Mouse (Mus musculus): ENCODE measurements around the gene Marc2. TPM values are rescaled to one million over a fixed set of nuclear protein-coding genes. Genes with fewer than 3 reads are reported as not detected.

The Marc2 gene
- polyA plus RNA-seq, 1 experiment from 2014 or later: 97.3 TPM

- Histone ChIP-seq H3K4me2 (replicated peaks) (no peak overlapping the region; the same call in 1 of the 2 replicates), H3K36me3 (no peaks in the 10 kb centered on the region), H3K4me3 (no peak overlapping the region), H3K9me3 (no peaks in the 10 kb centered on the region), H3K9ac (replicated peaks) (no peak overlapping the region), H3K27me3 (no peaks in the 10 kb centered on the region; the same call in 1 of the 2 replicates), H3K4me1 (no peaks in the 10 kb centered on the region), H3K27ac (replicated peaks) (no peak overlapping the region)
- WGBS: 22% methylated on average over 27 of the region's 27 CpGs
- ATAC-seq (ENCODE audit: low FRiP score, low read depth): peak; percentile 68
Observed at GRCm38 (mm10) chr1:184793163-184793876, 52.9 kb downstream of the Marc2 start.

GRCm38 (mm10) chr1:184791109-184791508 is 55.1 kb downstream of the Marc2 start:
- H3K27me3 ChIP-seq: no peaks in the 10 kb centered on the region; the same call in 1 of the 2 replicates
- H3K4me2 ChIP-seq (replicated peaks): no peak overlapping the region
- no peak overlapping the region for H3K27ac ChIP-seq (replicated peaks)
- H3K36me3 ChIP-seq: no peaks in the 10 kb centered on the region
- H3K9ac ChIP-seq (replicated peaks): no peak overlapping the region
- no peak overlapping the region for H3K4me3 ChIP-seq
- no peaks in the 10 kb centered on the region for H3K9me3 ChIP-seq
- H3K4me1 ChIP-seq: no peaks in the 10 kb centered on the region
- no peak for ATAC-seq (ENCODE audit: low FRiP score, low read depth)
- WGBS: 14% methylated on average over 2 of the region's 2 CpGs

- Histone ChIP-seq H3K27me3 (no peaks in the 10 kb centered on the region), H3K4me2 (replicated peaks) (no peak overlapping the region), H3K4me3 (no peak overlapping the region), H3K9me3 (no peaks in the 10 kb centered on the region), H3K27ac (replicated peaks) (no peak overlapping the region), H3K36me3 (no peaks in the 10 kb centered on the region), H3K9ac (replicated peaks) (no peak overlapping the region), H3K4me1 (no peaks in the 10 kb centered on the region)
- ATAC-seq (ENCODE audit: low FRiP score, low read depth): no peak
- 69% methylated on average over 13 of the region's 13 CpGs for WGBS
Observed at GRCm38 (mm10) chr1:184786376-184787151, 59.7 kb downstream of the Marc2 start.

GRCm38 (mm10) chr1:184783641-184784040 is 62.6 kb downstream of the Marc2 start:
- 0 out of 2 replicates have a peak, but pooled peaks cover 3% of the 10 kb centered on the region for H3K27me3 ChIP-seq
- no peak overlapping the region for H3K4me3 ChIP-seq
- ATAC-seq (ENCODE audit: low FRiP score, low read depth): no peak
- no peak overlapping the region for H3K9ac ChIP-seq (replicated peaks)
- H3K4me1 ChIP-seq: no peaks in the 10 kb centered on the region
- H3K4me2 ChIP-seq (replicated peaks): no peak overlapping the region
- WGBS: 81% methylated on average over 4 of the region's 4 CpGs
- H3K36me3 ChIP-seq: no peaks in the 10 kb centered on the region
- no peak overlapping the region for H3K27ac ChIP-seq (replicated peaks)
- H3K9me3 ChIP-seq: no peaks in the 10 kb centered on the region

GRCm38 (mm10) chr1:184782161-184782513 is 64.1 kb downstream of the Marc2 start:
- 84% methylated on average over 14 of the region's 14 CpGs for WGBS
- Histone ChIP-seq H3K9me3 (no peaks in the 10 kb centered on the region), H3K36me3 (no peaks in the 10 kb centered on the region)

GRCm38 (mm10) chr1:184781286-184782160 is 64.7 kb downstream of the Marc2 start:
- H3K27ac ChIP-seq (replicated peaks): no peak overlapping the region
- ATAC-seq (ENCODE audit: low FRiP score, low read depth): no peak
- 86% methylated on average over 10 of the region's 10 CpGs for WGBS
- no peaks in the 10 kb centered on the region for H3K4me1 ChIP-seq
- 0 out of 2 replicates have a peak, but pooled peaks cover 10% of the 10 kb centered on the region for H3K27me3 ChIP-seq
- H3K4me2 ChIP-seq (replicated peaks): no peak overlapping the region
- no peak overlapping the region for H3K9ac ChIP-seq (replicated peaks)
- no peaks in the 10 kb centered on the region for H3K9me3 ChIP-seq
- H3K36me3 ChIP-seq: no peaks in the 10 kb centered on the region
- H3K4me3 ChIP-seq: no peak overlapping the region

More at GRCm38 (mm10) chr1:184782161-184782513, 64.1 kb downstream of the Marc2 start:
- no peak overlapping the region for H3K9ac ChIP-seq (replicated peaks)
- H3K27ac ChIP-seq (replicated peaks): no peak overlapping the region
- H3K4me2 ChIP-seq (replicated peaks): no peak overlapping the region
- 0 out of 2 replicates have a peak, but pooled peaks cover 7% of the 10 kb centered on the region for H3K27me3 ChIP-seq
- H3K4me3 ChIP-seq: no peak overlapping the region
- no peaks in the 10 kb centered on the region for H3K4me1 ChIP-seq
- ATAC-seq (ENCODE audit: low FRiP score, low read depth): no peak

- no peak for ATAC-seq (ENCODE audit: low FRiP score, low read depth)
- 0 out of 2 replicates have a peak, but pooled peaks cover 10% of the 10 kb centered on the region for H3K27me3 ChIP-seq
- 89% methylated on average over 6 of the region's 6 CpGs for WGBS
- no peaks in the 10 kb centered on the region for H3K9me3 ChIP-seq
- H3K4me3 ChIP-seq: no peak overlapping the region
- no peak overlapping the region for H3K27ac ChIP-seq (replicated peaks)
- H3K36me3 ChIP-seq: no peaks in the 10 kb centered on the region
- H3K4me1 ChIP-seq: no peaks in the 10 kb centered on the region
- no peak overlapping the region for H3K9ac ChIP-seq (replicated peaks)
- no peak overlapping the region for H3K4me2 ChIP-seq (replicated peaks)
Observed at GRCm38 (mm10) chr1:184778157-184778556, 68.1 kb downstream of the Marc2 start.

GRCm38 (mm10) chr1:184777061-184777795 is 69.0 kb downstream of the Marc2 start:
- ATAC-seq (ENCODE audit: low FRiP score, low read depth): no peak
- Histone ChIP-seq H3K27ac (replicated peaks) (no peak overlapping the region), H3K36me3 (no peaks in the 10 kb centered on the region), H3K4me2 (replicated peaks) (no peak overlapping the region), H3K4me1 (no peaks in the 10 kb centered on the region), H3K9me3 (no peaks in the 10 kb centered on the region), H3K27me3 (0 out of 2 replicates have a peak, but pooled peaks cover 10% of the 10 kb centered on the region), H3K4me3 (no peak overlapping the region), H3K9ac (replicated peaks) (no peak overlapping the region)
- WGBS: 33% methylated on average over 22 of the region's 22 CpGs

- WGBS: 63% methylated on average over 9 of the region's 9 CpGs
- H3K36me3 ChIP-seq: no peaks in the 10 kb centered on the region
- no peak for ATAC-seq (ENCODE audit: low FRiP score, low read depth)
- no peak overlapping the region for H3K4me2 ChIP-seq (replicated peaks)
- H3K9ac ChIP-seq (replicated peaks): no peak overlapping the region
- H3K9me3 ChIP-seq: no peaks in the 10 kb centered on the region
- H3K27me3 ChIP-seq: 0 out of 2 replicates have a peak, but pooled peaks cover 10% of the 10 kb centered on the region
- H3K4me1 ChIP-seq: no peaks in the 10 kb centered on the region
- H3K27ac ChIP-seq (replicated peaks): no peak overlapping the region
- H3K4me3 ChIP-seq: no peak overlapping the region
Observed at GRCm38 (mm10) chr1:184775289-184775688, 71.0 kb downstream of the Marc2 start.

- WGBS: 11% methylated on average over 9 of the region's 9 CpGs
- Histone ChIP-seq H3K4me2 (replicated peaks) (peak overlapping the region; percentile 13; the same call in 1 of the 2 replicates), H3K4me3 (no peak overlapping the region)
Observed at GRCm38 (mm10) chr1:184771891-184772249, 74.4 kb downstream of the Marc2 start.

More at GRCm38 (mm10) chr1:184771891-184772249, 74.4 kb downstream of the Marc2 start:
- no peaks in the 10 kb centered on the region for H3K9me3 ChIP-seq
- no peak overlapping the region for H3K27ac ChIP-seq (replicated peaks)
- H3K36me3 ChIP-seq: no peaks in the 10 kb centered on the region
- H3K9ac ChIP-seq (replicated peaks): no peak overlapping the region
- ATAC-seq (ENCODE audit: low FRiP score, low read depth): peak; percentile 44; the same call in 1 of the 2 replicates
- H3K27me3 ChIP-seq: 0 out of 2 replicates have a peak, but pooled peaks cover under 1% of the 10 kb centered on the region
- no peaks in the 10 kb centered on the region for H3K4me1 ChIP-seq
